Mouse (Mus musculus) stomach, postnatal 0 days (tissue): Measurements from ENCODE around the gene Psmd4. TPM values are rescaled to one million over a fixed set of nuclear protein-coding genes. Genes with fewer than 3 reads are reported as not detected.

Experiments
- ATAC-seq: fragments of 200-750 bp; cut with Nextera tagmentation; 2 replicates; pipeline ENCODE4 v1.8.0; 2017; ENCODE audit not compliant: low FRiP score, low TSS enrichment
- DNase-seq: peaks from one replicate; pipeline ENCODE4 v3.0.0-alpha.2; 2016; ENCODE audit warnings: low spot score
- H3K27ac ChIP-seq: fragments of 300-500 bp; sonication (generic); replicated peaks from 2 replicates; pipeline ENCODE4 v1.5.1; 2014; ENCODE audit warnings: mild to moderate bottlenecking, control low read depth
- H3K27me3 ChIP-seq: fragments of 300-500 bp; sonication (generic); 2 replicates; pipeline ENCODE4 v1.6.1; 2014; ENCODE audit warnings: low read length; ENCODE audit not compliant: control insufficient read depth, insufficient read depth
- H3K36me3 ChIP-seq: fragments of 300-500 bp; sonication (generic); 2 replicates; pipeline ENCODE4 v1.6.1; 2014; ENCODE audit warnings: low read length, mixed read lengths; ENCODE audit not compliant: control insufficient read depth, insufficient read depth
- H3K4me1 ChIP-seq: fragments of 300-500 bp; sonication (generic); replicated peaks from 2 replicates; pipeline ENCODE4 v1.6.1; 2014; ENCODE audit warnings: antibody characterized with exemption; ENCODE audit not compliant: control insufficient read depth, insufficient read depth
- H3K4me2 ChIP-seq: fragments of 300-500 bp; sonication (generic); replicated peaks from 2 replicates; pipeline ENCODE4 v1.6.1; 2014; ENCODE audit warnings: low read depth, mild to moderate bottlenecking, control low read depth, moderate library complexity
- H3K4me3 ChIP-seq: fragments of 300-500 bp; sonication (generic); 2 replicates; pipeline ENCODE4 v1.5.1; 2014; ENCODE audit warnings: low read depth, low read length, control low read depth
- H3K9ac ChIP-seq: fragments of 300-500 bp; sonication (generic); 2 replicates; pipeline ENCODE4 v1.6.1; 2014; ENCODE audit warnings: mild to moderate bottlenecking, low read length, control low read depth, mixed read lengths
- H3K9me3 ChIP-seq: fragments of 300-500 bp; sonication (generic); 2 replicates; pipeline ENCODE4 v1.6.1; 2016; ENCODE audit warnings: low read length; ENCODE audit not compliant: control insufficient read depth
- CTCF ChIP-seq: IDR thresholded peaks from 2 replicates; pipeline ENCODE4 v1.5.1; 2016; ENCODE audit warnings: antibody characterized with exemption, low read depth, mild to moderate bottlenecking, moderate library complexity
- EP300 ChIP-seq: optimal IDR thresholded peaks from 2 replicates; pipeline ENCODE3; 2016; ENCODE audit warnings: antibody characterized with exemption
- WGBS: fragments of 180-500 bp; shearing (Covaris S2); extraction: QIAGEN DNeasy Blood & Tissue Kit; methylation state at CpG from one replicate; pipeline ENCODE4 v1.1.7; 2014; 5-methylcytosine and 5-hydroxymethylcytosine counted together
- polyA plus RNA-seq: library from polyadenylated mRNA; unstranded; fragments of >200 nt; fragmentation: Nextera tagmentation; extraction: Ambion mirVana; gene quantifications from 2 replicates; pipeline ENCODE4 v1.2.1, GENCODE M21; 2015

The Psmd4 gene
- polyA plus RNA-seq, 1 experiment from 2014 or later: 171 TPM

DNA sequence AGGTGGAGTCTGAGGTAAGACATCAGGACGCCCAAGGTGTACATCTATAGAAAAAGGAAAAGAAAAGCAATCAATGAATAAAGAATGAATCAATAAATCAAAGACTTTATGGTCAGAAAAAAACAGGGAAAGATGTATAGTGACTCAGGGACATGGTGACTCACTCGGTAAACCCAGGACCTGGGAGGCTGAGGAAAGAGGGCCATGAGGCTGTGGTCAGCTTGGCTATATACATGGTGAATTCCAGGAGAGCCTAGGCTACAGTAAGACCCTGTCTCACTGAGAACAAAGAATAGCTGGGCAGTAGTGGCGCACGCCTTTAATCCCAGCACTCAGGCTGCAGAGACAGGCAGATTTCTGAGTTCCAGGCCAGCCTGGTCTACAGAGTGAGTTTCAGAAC lies 21.3 kb upstream of the Psmd4 start:
- DNase-seq: no peak
- Histone ChIP-seq H3K4me2 (no peak overlapping the region), H3K9ac (no peak overlapping the region), H3K4me1 (no peaks in the 10 kb centered on the region), H3K9me3 (no peaks in the 10 kb centered on the region), H3K27me3 (no peaks in the 10 kb centered on the region), H3K36me3 (peaks cover 44% of the 10 kb centered on the region), H3K27ac (no peak overlapping the region), H3K4me3 (no peak overlapping the region)
- 89% methylated on average over 4 of the region's 4 CpGs for WGBS
- ATAC-seq: no peak
- TF ChIP-seq CTCF (no peak), EP300 (no peak)

DNA sequence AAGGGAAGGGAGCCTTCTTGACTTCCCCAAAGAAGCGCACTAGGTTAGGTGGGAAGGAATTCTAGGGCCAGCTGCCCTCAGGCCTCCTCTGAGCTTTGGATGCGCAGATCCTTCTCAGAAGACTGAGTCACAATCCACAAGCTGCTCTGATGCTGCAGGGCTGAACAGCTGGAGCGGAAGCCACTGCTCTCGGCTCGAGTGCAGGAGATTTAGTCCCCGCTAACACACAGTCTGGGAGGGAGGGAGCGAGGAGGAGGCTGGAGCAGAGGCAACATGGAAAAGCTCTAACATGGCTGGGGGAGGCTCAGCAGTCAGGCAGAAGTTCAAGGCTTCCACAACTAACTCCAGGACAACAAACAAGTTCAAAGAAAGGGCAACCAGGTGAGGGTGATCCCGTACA lies 15.7 kb upstream of the Psmd4 start:
- no peaks in the 10 kb centered on the region for H3K9me3 ChIP-seq
- H3K9ac ChIP-seq: no peak overlapping the region
- H3K4me1 ChIP-seq: 0 out of 2 replicates have a peak, but pooled peaks cover 2% of the 10 kb centered on the region
- no peaks in the 10 kb centered on the region for H3K27me3 ChIP-seq
- 68% methylated on average over 8 of the region's 8 CpGs for WGBS
- H3K27ac ChIP-seq: no peak overlapping the region
- DNase-seq (no peak), ATAC-seq (no peak)
- peaks cover 15% of the 10 kb centered on the region for H3K36me3 ChIP-seq
- no peak overlapping the region for H3K4me2 ChIP-seq
- TF ChIP-seq CTCF: no peak
- no peak for TF ChIP-seq EP300
- no peak overlapping the region for H3K4me3 ChIP-seq

DNA sequence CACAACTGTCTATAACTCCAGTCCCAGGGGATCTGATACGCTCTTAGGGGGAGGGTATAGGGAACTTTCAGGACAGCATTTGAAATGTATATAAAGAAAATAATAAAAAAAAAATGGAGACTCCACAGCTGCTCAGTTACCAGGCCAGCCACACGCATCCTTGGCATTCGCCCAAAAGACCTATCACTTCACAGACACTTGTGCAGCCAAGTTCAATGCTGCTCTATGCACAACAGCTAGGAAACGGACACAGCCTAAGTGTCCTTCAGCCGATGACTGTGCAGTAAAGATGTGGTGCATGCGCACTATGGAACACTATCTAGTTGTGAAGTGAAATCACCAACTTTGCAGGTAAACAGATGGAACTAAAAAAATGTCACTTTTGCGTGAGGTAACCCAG lies 13.9 kb upstream of the Psmd4 start:
- H3K9me3 ChIP-seq: no peaks in the 10 kb centered on the region
- 64% methylated on average over 7 of the region's 7 CpGs for WGBS
- DNase-seq (no peak), ATAC-seq (no peak)
- no peaks in the 10 kb centered on the region for H3K27me3 ChIP-seq
- H3K4me1 ChIP-seq: 0 out of 2 replicates have a peak, but pooled peaks cover 2% of the 10 kb centered on the region
- H3K9ac ChIP-seq: no peak overlapping the region
- no peak overlapping the region for H3K4me3 ChIP-seq
- no peak overlapping the region for H3K27ac ChIP-seq
- TF ChIP-seq EP300 (no peak), CTCF (no peak)
- H3K4me2 ChIP-seq: no peak overlapping the region
- peaks cover 12% of the 10 kb centered on the region for H3K36me3 ChIP-seq

DNA sequence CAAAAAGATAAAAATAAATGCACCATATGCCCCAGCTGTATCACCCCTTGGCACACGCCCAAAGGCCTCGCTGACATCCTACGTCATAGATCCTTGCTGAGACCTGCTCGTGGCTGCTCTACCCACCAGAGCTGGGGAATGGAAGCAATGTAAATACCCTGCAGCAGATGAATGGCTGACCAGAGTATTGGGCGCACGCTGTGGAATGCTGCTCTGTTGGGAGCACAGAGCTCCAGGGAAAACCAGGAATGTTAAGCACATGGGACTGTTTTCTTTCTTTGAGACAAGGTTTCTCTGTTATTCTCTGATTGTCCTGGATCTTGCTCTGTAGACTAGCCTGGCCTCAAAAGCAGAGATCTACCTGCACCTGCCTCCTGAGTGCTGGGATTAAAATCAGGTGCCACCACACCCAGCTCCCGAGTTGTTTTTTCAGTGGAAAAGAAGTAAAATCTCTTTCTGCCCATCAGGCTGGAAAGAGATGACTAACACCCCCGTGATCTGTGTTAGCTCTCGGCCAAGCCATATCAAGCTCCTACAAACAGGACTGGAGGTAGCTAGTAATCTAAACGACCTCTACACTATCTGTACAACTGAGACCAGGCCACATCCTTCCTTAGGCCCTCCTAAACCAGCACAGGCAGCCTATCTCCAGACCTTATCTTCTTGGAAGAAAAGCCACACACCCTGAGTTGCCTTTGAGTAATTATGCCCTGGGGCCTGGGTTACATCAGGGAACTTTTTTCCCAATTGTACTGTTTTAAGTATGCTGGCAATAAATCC lies 12.3 kb upstream of the Psmd4 start:
- Histone ChIP-seq H3K4me1 (0 out of 2 replicates have a peak, but pooled peaks cover 2% of the 10 kb centered on the region), H3K27ac (peak overlapping the region; percentile 74), H3K36me3 (peaks cover 5% of the 10 kb centered on the region; the same call in 1 of the 2 replicates), H3K9me3 (no peaks in the 10 kb centered on the region), H3K4me2 (no peak overlapping the region), H3K4me3 (no peak overlapping the region), H3K27me3 (no peaks in the 10 kb centered on the region), H3K9ac (no peak overlapping the region)
- peak; percentile 79 for ATAC-seq
- TF ChIP-seq EP300 (no peak), CTCF (no peak)
- WGBS: 17% methylated on average over 10 of the region's 10 CpGs
- peak; percentile 56 for DNase-seq

DNA sequence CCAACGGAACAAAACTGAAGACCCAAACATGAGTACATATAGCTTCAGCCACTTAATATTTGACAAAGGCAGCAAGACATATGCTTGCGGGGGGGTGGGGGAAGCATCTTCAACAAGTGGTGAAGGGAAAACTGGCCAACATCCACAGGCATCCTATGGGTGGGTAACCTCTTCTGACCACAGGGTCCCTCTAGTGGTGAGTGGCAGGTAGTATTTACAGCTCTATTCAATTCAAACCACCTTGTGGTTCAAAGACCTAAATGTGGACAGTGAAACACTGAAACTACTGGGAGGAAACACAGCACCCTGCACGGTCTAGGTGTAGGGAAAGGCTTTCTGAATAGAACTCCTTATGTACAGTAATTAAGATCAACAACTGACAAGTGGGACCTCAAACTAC lies 11.3 kb upstream of the Psmd4 start:
- H3K4me3 ChIP-seq: no peak overlapping the region
- no peak for TF ChIP-seq EP300
- TF ChIP-seq CTCF: peak; percentile 82
- no peaks in the 10 kb centered on the region for H3K27me3 ChIP-seq
- H3K27ac ChIP-seq: no peak overlapping the region
- no peaks in the 10 kb centered on the region for H3K9me3 ChIP-seq
- ATAC-seq (peak; percentile 47; the same call in 1 of the 2 replicates), DNase-seq (peak; percentile 42)
- 0 out of 2 replicates have a peak, but pooled peaks cover 2% of the 10 kb centered on the region for H3K4me1 ChIP-seq
- no peak overlapping the region for H3K9ac ChIP-seq
- 44% methylated on average over 3 of the region's 3 CpGs for WGBS
- H3K36me3 ChIP-seq: 0 out of 2 replicates have a peak, but pooled peaks cover 2% of the 10 kb centered on the region
- no peak overlapping the region for H3K4me2 ChIP-seq

DNA sequence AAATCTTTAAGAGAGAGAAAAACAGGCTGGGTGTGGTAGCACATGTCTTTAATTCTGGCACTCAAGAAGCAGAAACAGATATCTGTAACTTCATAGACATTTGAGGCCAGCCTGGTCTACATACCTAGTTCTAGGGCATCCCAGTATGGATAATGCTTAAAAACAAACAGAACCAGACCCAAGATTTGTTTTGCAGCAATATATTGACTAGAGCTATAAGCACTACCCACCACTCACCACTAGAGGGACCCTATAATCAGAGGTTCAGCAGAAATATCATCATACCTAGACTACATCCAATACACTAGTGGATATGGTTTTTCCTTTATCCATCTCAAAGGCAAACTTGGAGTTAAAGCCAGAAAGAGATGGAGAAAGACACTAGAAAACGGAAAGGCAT lies 10.5 kb upstream of the Psmd4 start:
- H3K9ac ChIP-seq: no peak overlapping the region
- no peak overlapping the region for H3K27ac ChIP-seq
- H3K4me2 ChIP-seq: no peak overlapping the region
- ATAC-seq (no peak), DNase-seq (peak; percentile 33)
- no peaks in the 10 kb centered on the region for H3K9me3 ChIP-seq
- H3K36me3 ChIP-seq: no peaks in the 10 kb centered on the region
- H3K4me1 ChIP-seq: 0 out of 2 replicates have a peak, but pooled peaks cover 2% of the 10 kb centered on the region
- H3K4me3 ChIP-seq: no peak overlapping the region
- TF ChIP-seq CTCF (peak; percentile 92), EP300 (no peak)
- 41% methylated on average over 1 of the region's 1 CpGs for WGBS
- no peaks in the 10 kb centered on the region for H3K27me3 ChIP-seq
